Mouse (Mus musculus): ENCODE data around the gene Susd6. TPM values are rescaled to one million over a fixed set of nuclear protein-coding genes. Genes with fewer than 3 reads are reported as not detected.

Gene Susd6
- total RNA-seq, 2 experiments from 2014 or later = 53.9 to 59.4 TPM

DNA sequence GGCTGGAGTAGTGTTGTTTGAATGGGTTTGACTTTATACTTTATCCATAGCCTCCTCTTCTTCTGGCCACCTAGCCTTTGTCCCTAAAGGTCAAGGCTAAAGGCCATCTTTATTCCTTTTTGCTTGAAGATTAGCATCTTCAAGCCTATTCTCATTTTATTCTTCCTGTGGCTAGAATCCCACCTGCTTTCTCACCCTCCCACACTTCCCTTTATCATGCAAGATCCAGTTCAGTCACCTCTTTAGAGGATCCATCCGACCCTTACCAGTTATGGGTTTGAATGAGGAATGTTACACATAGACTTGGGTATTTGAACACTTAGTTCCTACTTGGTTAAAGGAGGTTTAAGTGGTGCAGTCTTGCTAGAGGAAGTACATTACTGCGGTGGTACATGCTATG, 48.5 kb downstream of the Susd6 start:
- DNase-seq = no peak

DNA sequence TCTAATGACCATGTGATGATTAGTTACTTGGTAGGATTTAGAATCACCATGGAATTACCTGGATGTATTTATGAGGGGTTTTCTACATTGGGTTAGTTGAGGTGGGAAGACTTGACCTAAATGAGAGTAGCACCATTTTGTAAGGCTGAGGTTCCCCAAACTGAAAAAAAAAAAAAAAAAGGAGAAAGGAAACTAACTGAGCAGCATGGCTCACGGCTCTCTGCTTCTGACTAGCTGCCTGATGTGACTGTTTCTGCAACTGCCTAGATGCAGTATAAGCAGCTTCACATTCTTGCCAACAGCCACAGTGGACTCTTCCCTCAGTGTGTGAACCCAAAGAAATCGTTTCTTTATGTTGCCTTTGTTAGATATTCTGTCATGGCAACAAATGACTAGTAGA, 49.3 kb downstream of the Susd6 start:
- no peak for DNase-seq

DNA sequence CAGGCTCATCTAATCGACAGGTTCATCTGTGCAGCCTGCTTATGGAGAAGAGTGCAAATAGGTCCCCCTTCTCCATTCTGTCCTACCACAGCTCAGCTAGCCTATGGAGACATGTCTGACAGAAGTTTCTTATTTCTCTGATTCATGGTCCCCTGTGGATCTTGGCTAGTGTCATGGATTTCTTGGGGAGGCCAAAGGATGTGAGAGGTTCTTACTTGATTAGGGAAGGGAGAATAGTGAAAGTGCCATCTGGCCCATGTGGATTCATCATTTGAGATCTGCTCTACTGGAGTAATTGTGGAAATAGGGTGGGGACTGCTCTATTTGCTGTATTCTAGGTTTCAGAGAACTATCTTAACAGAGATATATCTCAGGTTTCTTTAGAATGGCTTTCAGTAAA, 51.3 kb downstream of the Susd6 start:
- DNase-seq = no peak

DNA sequence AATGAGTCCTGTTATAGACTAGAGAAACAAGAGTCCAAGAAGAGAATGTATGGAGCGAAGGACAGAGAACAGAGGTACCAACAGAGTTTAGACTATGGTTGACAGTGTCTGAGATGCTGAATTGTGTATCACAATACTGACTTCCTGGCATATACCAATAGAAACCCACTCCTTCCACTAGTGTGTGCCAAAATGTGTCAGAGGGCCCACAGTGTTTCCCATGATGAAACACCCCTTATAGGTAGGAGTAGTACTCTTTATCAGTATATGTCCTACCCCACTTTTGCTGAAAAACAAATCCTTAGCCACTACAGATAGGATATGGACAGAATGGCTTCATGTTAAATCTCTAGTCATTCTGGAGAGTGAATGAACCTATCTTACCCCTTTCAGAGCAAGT, 52.3 kb downstream of the Susd6 start:
- no peak for DNase-seq

DNA sequence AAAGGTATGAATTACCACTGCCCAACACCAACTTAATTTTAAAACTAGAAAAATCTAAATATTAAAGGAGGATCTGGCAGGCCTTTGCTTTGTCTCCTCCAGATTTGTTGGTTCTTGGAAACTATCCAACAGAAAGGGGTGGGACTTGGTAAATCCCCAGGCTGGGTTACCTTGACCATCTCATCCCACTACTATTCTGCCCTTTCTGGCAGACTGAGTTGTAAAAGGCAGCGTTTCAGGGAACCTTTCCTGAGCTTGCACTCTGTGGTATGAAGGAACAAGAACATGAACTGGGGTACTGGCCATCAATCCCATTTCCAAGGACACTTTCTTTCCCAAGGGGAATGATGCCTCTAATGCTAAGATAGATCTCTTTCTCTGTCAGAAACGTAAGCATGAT, 52.9 kb downstream of the Susd6 start:
- DNase-seq = peak; percentile 30 to 55

DNA sequence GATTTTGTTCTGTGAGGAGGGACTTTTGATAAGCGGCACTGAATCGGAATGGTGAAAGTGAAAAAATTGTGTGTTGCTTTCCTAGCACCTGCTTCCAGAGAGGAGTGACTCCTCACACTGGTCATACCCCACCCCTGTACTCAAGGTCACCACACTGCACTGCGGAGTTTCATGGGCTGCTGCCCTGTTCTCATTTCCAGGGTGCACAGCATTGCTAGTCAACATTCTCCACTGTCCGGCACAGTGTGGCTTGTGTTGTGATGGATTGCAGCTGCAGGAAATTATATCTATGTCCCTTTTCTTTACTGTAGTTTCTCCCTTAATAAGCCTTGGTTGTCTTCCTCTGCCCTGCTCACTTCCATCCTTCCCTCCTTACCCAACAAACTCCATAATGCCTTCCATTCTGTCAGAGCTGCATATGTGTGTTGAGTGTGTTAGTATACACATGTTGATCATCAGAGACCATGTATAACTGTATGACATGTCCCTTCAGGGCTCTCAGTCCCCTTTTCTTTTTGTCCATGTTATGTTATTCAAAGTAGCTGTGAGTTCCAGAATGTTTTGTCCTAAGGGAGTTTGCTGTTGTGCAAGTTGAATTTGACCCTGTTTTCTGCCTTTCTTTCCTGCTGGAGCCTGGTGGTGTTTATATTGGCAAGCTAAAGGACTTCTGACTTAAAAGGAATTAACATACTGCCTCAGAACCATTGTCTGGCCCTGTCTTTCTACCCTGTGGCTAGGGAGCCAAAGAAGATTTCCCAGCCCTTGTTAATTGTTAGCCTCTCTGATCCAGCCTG, 53.5 kb downstream of the Susd6 start:
- DNase-seq = peak; percentile 48 to 52

DNA sequence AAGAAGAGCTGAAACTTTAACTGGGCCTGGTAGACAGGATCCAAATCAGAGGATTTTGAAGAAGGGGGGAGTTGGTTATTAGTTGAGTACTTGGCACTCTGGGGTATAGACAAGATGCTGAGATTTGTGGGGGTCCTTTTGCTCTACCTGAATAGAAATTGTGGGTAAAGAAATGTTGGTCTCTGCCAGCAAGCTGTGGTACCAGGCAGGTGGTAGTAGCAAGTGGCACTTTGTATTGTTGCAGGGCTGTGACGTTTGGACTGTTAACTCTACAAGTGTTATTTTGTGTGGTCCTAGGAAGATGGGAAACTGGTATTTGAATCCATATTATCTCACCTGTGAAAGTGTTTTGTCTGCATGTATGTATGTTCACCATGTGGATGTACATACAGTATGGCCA, 55.6 kb downstream of the Susd6 start:
- DNase-seq = no peak

DNA sequence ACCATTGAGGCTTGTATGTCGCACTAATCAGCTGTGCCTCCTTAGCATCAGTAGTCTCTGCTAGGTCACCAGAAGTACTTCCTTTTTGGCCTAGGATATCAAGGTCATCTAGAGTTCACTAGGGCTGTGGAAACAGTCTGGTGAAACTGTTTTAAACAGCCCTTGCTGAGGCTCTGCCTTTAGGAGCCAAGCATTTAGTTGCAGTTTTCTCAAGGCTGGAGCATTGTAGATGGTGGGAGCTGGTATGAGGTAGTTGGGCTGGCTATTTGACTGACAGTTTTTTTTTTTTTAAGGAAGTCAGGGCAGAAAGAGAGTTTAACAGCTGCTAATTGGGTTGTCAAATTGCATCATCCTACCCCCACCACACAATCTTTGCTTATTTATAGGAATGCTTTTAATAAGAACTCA, 56.6 kb downstream of the Susd6 start:
- no peak for DNase-seq

DNA sequence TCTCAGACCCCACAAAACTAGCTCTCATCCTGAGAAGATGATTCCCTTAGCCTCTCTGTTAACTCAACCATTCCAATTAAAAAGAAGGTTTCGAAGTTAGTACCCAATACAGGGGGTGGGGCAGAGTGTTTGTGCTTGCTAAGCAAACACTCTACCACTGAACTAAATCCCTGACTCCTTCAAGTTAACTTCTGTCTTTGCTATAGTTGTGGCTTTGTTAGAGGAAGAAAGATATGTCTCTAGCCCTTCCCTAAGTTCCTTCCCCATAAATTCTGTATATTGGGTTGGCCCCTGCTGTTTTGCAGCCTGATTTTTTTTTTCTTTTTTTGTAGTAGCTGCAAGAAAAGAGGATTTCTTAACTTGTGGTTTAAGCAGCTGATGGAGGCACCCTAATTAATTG, 61.7 kb downstream of the Susd6 start:
- DNase-seq = no peak

DNA sequence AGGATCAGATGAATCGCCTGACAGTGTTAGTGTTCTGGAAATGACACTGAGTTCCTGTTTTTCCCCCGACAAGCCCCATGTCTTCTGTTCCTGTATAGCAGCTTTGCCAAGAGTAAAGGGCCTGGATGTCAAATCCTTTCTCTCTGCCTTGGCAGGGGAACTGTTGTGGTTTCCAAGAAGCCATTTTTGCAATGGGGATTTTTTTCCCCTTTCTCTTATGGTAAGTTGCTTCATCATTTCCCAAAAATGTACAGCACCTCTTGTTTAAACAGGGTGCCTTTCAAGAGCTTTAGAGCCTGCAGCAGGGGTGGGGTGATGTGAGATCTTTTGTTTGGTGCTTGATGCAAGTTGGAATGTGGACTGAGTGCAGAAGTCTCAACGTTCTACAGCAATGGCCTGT, 63.4 kb downstream of the Susd6 start:
- no peak for DNase-seq

DNA sequence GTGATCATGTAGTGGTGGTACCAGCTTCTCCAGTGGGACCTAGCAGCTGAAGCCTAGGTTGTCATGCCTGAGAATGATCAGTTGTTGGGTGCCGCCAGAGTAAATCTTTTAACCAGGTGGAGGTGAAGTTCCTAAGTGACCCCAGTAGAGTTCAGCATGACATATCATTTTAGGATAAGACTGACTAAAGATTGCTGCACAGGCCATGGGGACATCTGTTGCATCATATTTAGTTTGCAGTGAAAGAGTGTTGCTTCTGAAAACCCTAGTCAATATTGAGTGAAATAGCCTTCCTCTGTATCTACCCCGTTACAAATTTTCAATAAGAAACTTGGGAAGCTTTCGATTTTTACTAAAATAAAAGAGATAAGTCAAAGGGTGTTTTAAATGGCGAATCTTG, 64.4 kb downstream of the Susd6 start:
- no peak for DNase-seq

DNA sequence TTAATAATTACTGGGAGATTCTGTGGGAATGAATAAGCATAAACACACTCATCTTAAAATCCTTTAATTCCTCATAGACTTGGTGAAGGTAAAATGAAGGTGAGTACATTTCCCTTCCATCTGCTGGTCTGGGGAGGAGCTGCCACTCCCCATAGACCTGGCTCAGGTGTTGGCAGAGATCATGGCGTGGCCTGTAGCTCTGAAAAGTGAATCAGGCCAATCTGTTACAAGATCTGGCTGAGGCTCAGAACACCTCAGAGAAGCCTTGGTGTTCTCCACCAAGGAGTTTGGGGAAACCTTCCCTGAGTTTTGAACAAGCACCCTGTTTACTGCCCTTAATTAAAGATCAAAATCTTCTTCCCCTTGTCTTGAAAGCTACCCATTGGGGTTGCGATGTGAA, 64.8 kb downstream of the Susd6 start:
- no peak for DNase-seq

DNA sequence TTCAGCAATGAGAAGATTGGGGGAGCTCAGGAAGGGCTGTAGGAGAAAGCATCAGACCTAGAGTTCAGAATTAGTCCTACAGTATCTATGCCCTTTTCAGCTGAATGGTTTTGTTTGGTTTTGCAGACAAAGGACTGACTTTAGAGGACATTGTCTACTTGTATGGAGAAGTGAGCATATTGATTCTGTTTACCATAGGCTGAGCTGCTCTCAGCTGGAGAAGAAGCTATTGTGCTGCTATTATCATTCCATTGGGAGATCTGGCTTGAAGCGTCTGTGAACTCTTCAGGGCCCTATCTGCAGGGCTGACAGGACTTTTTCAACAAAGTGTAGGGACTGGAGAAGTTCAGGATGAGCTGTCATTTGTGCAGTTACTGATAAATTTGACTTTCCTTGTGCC, 65.3 kb downstream of the Susd6 start:
- DNase-seq = no peak

DNA sequence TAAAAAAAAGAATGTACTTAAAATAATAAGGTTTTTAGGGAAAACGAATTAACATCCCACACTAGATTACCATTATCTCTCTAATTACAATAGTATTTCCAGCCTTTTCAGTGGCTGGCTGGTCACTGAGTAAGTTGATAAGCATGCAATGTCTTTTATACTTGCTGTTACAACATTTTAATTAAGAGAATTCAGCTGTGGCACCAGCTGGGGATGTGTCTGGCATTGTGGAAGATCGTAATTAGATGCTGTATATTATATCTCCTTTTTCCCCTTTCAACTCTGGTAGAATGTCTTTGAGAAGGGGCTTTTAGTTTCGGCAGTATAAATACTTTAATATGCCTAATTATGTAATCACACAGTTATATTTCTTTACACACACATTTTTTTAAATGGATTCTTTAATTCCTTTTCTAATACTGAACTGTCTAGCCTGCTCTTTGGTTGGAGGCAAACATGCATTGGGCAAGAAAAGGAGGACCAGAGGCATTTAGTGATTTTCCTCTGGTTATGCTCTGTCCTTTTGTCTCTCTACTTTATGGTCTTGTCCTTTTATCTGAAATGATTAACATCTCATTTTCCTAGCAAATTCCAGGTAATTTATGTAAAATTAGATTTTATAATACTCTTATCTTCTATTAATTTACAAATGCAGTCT, 67.5 kb downstream of the Susd6 start:
- no peak for DNase-seq

DNA sequence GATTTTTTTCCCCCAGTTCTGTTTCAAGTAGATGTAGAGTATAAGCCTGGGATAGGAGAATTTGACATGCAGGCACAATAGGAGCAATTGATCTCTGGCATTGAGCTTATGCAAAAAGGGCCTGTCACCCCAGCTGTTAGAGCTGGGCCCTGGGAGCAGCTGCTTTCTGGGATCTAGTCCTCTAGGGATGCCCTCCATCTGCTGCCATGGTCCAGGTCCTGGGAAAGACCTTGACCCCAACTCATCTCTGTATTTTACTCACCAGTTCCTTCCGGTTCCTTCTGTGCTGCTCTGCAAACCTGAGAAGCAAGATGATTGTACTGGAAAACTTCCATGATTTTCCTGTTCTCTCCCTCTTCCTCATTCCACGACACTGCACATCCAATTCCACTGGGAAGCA, 68.0 kb downstream of the Susd6 start:
- no peak for DNase-seq

DNA sequence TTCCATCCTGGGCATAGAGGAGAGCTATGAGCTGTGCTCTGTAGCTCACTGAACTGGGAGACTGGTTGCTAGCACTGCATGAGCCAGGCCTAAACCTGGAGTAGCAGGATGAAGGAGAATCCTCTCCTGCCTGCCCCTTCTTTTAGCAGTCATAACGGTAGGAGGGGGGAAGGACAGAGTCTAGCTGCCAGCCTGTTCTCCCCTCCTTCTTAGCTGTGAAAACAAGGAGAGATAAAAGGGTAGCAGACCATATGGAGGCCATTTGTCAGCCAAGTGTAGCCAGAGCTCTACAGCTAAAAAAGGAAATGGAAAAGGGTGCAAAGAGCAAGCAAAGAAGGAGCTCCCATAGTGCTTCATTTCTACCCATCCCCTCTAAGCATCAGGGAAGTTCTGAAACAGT, 71.6 kb downstream of the Susd6 start:
- DNase-seq = no peak

DNA sequence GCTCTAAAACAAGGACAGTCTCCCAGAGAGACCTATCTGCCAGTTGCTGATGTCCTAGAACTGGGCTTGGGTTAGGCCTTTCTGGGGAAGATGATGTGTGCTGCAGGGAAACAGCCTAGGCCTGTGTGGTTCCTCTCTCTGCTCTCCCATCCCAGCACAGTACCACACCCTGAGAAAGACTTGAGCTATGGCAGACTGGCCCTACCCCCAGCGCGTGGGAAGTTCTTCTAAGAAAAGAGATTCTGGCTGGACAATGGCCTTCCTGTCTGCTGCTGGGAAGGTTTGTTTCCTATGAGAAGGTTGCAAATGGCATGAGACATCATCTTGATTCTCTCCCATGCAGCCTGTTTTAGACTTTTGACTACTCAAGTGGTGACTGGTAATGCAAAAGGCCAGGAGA, 73.1 kb downstream of the Susd6 start:
- peak in 1 of 2 experiments; percentile 43 for DNase-seq

DNA sequence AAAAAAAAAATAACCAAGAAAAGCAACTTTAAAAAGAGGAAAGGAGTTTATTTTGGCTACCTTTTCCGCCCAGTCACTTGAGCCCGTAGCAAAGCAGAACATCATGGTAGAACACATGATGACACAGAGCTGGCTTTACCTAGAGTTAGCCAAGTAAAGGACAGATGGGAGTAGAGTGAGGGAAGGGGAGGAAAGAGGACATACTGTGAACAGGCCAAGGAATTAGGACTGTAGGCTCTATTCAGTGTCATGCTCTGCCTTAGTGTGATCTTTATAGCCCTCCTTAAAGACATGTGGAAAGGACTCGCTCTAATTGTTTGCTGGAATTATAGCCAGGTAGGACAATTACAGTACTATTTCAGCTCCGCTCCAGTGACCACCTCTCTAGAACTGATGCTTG, 74.9 kb downstream of the Susd6 start:
- no peak for DNase-seq

DNA sequence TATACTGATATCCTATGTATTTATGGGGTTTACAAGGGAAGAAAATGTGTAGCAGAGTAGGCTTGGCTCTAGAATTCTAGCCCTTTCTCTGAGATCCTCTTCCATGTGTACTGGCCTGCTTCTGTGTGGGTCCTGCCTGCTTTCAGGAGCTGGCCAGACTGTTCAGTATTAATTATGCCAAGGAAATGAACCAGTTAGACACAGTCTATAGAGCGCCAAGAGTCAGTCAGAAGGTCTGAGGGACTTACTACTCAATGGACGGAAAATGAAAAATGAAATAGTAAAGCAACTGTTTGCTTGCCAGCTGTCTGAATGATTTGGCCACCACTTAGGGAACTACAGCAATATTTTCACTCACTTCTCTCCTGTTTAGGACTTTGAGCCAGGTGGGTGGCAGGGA, 75.7 kb downstream of the Susd6 start:
- DNase-seq = no peak

DNA sequence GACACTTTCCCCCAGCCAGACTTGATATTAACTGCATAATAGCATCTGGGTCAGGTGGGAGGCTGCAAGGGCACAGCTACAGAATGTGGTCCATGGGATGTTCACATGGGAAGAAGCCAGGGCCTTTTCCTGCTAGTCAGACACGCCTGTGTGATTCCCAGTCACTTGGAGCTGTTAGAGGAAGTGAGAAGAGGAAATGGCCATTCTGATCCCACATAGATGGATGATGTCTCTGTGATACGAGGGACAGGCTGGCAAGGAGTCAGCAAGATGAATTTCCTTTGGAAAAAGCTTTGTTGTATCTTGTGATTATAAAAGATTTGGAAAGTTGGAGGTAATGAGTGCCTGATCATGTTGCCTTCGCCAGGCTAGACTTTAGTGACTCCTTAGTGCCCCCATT, 76.8 kb downstream of the Susd6 start:
- peak; percentile 31 to 43 for DNase-seq

DNA sequence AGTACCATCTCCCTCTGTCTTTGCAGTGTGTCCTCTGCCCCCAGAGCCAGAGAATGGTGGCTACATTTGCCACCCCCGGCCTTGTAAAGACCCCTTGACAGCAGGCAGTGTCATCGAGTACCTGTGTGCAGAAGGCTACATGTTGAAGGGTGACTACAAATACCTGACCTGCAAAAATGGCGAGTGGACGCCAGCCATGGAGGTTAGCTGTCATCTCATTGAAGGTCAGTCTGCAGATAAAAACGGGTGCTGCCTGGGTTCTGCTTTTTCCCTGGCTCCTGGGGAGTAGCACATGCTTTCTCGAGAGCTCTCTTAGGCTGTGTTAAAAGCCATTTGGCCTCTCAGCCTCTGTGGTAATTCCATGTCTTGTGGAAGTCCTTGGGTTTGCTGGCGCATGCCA, 78.1 kb downstream of the Susd6 start:
- DNase-seq = peak in 1 of 2 experiments; percentile 24

DNA sequence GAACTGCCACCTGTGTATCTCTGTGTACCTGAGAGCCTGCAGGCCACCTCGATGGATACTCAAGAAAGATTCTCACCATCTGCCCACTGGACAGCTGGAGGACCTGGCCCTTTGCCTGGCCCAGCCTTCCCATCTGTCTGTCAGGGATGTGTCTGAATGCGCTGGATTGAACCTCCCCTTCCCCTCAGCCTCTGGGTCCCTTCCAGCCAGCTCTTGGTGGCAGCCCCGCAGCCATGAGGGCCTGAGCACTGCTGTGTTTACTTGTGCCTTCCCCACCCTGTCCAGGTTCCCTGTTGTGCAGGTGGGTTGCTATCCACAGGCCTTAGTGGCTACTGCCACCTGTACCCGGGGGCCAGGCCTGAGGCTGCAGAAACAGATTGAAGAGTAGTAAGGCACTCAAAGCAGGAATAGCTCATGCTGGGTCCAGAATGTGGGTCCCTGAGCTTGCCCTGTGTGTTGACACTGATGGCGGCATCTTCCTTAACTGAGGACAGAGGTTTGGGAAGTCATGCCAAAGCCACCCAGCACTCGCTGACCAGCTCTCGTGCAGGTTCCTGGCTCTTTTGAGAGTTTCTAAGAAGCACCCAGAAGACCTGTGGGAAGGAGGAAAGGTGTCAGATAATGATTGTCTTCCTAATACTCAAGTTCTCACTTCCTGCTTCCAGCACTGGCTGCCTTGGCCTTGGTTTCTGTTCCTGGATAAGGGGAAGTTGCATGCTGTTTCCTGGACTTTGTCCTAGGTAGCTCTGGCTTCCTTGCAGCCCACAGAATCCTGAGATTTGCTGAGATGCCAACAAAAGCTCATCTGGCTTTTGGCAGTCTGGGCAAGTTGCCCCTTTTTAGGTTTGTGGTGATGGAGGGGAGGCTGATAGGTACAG, 87.1 kb downstream of the Susd6 start:
- DNase-seq = no peak

DNA sequence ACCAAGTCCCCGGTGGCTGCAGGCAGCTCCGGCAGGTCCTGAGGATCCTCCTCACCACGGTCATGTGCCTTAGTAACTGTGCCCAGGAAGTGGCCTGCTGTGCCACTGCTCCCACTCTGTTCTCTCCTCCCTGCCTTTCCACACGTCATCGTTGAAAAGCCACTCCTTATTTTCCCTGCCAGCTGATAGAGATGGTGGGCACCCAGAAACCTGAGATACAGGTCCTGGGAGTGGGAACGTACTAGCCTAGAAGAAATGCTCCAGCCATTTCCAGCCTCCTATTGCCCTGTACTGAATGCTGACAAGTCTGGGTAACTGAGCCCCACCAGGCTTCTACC, 87.8 kb downstream of the Susd6 start:
- no peak for DNase-seq

Data from adrenal gland, postnatal 36 days (tissue).